Mouse (Mus musculus): ENCODE data around the gene Srsf2. TPM values are rescaled to one million over a fixed set of nuclear protein-coding genes. Genes with fewer than 3 reads are reported as not detected.

The Srsf2 gene
- polyA plus RNA-seq, 1 experiment from 2014 or later: 895 TPM

- Histone ChIP-seq H3K27me3 (ENCODE audit: low read depth, poor library complexity, severe bottlenecking) (no peaks in the 10 kb centered on the region), H3K4me1 (no peaks in the 10 kb centered on the region), H3K27ac (replicated peaks) (no peak overlapping the region), H3K36me3 (peaks cover 53% of the 10 kb centered on the region), H3K9me3 (replicated peaks) (no peaks in the 10 kb centered on the region), H3K4me3 (no peak overlapping the region)
- WGBS: 93% methylated on average over 20 of the region's 20 CpGs
- DNase-seq (ENCODE audit: low spot score): no peak
These were observed 21.1 kb upstream of the Srsf2 start for GRCm38 (mm10) chr11:116873987-116874386.

GRCm38 (mm10) chr11:116871538-116871937 lies 18.6 kb upstream of the Srsf2 start:
- Histone ChIP-seq H3K27ac (replicated peaks) (no peak overlapping the region), H3K4me1 (no peaks in the 10 kb centered on the region), H3K4me3 (no peak overlapping the region), H3K36me3 (peaks cover 64% of the 10 kb centered on the region), H3K9me3 (replicated peaks) (no peaks in the 10 kb centered on the region), H3K27me3 (ENCODE audit: low read depth, poor library complexity, severe bottlenecking) (no peaks in the 10 kb centered on the region)
- 91% methylated on average over 9 of the region's 9 CpGs for WGBS
- DNase-seq (ENCODE audit: low spot score): no peak

- Histone ChIP-seq H3K36me3 (peaks cover 76% of the 10 kb centered on the region), H3K4me3 (no peak overlapping the region), H3K27me3 (ENCODE audit: low read depth, poor library complexity, severe bottlenecking) (no peaks in the 10 kb centered on the region), H3K27ac (replicated peaks) (no peak overlapping the region), H3K9me3 (replicated peaks) (no peaks in the 10 kb centered on the region), H3K4me1 (no peaks in the 10 kb centered on the region)
- no peak for DNase-seq (ENCODE audit: low spot score)
- WGBS: 90% methylated on average over 4 of the region's 4 CpGs
These were observed 16.7 kb upstream of the Srsf2 start for GRCm38 (mm10) chr11:116869641-116870040.

GRCm38 (mm10) chr11:116869223-116869622 lies 16.3 kb upstream of the Srsf2 start:
- Histone ChIP-seq H3K27me3 (ENCODE audit: low read depth, poor library complexity, severe bottlenecking) (no peaks in the 10 kb centered on the region), H3K4me3 (no peak overlapping the region), H3K9me3 (replicated peaks) (no peaks in the 10 kb centered on the region), H3K27ac (replicated peaks) (no peak overlapping the region), H3K36me3 (peaks cover 76% of the 10 kb centered on the region), H3K4me1 (no peaks in the 10 kb centered on the region)
- no peak for DNase-seq (ENCODE audit: low spot score)
- WGBS: 89% methylated on average over 8 of the region's 8 CpGs

- Histone ChIP-seq H3K27me3 (ENCODE audit: low read depth, poor library complexity, severe bottlenecking) (no peaks in the 10 kb centered on the region), H3K4me3 (no peak overlapping the region), H3K27ac (replicated peaks) (no peak overlapping the region), H3K36me3 (peaks cover 76% of the 10 kb centered on the region), H3K4me1 (no peaks in the 10 kb centered on the region), H3K9me3 (replicated peaks) (no peaks in the 10 kb centered on the region)
- 78% methylated on average over 3 of the region's 3 CpGs for WGBS
- DNase-seq (ENCODE audit: low spot score): no peak
These were observed 15.2 kb upstream of the Srsf2 start for GRCm38 (mm10) chr11:116868129-116868528.

GRCm38 (mm10) chr11:116865945-116866585 lies 13.2 kb upstream of the Srsf2 start:
- no peaks in the 10 kb centered on the region for H3K4me1 ChIP-seq
- 84% methylated on average over 12 of the region's 12 CpGs for WGBS
- H3K27ac ChIP-seq (replicated peaks): no peak overlapping the region
- H3K27me3 ChIP-seq (ENCODE audit: low read depth, poor library complexity, severe bottlenecking): no peaks in the 10 kb centered on the region
- H3K4me3 ChIP-seq: no peak overlapping the region
- H3K36me3 ChIP-seq: peaks cover 74% of the 10 kb centered on the region
- H3K9me3 ChIP-seq (replicated peaks): no peaks in the 10 kb centered on the region
- no peak for DNase-seq (ENCODE audit: low spot score)

- DNase-seq (ENCODE audit: low spot score): no peak
- Histone ChIP-seq H3K4me1 (no peaks in the 10 kb centered on the region), H3K9me3 (replicated peaks) (no peaks in the 10 kb centered on the region), H3K4me3 (no peak overlapping the region), H3K27ac (replicated peaks) (no peak overlapping the region), H3K36me3 (peaks cover 81% of the 10 kb centered on the region), H3K27me3 (ENCODE audit: low read depth, poor library complexity, severe bottlenecking) (no peaks in the 10 kb centered on the region)
- WGBS: 89% methylated on average over 10 of the region's 10 CpGs
These were observed 11.6 kb upstream of the Srsf2 start for GRCm38 (mm10) chr11:116864444-116864843.

- H3K4me3 ChIP-seq: no peak overlapping the region
- H3K4me1 ChIP-seq: peaks cover 13% of the 10 kb centered on the region
- no peaks in the 10 kb centered on the region for H3K9me3 ChIP-seq (replicated peaks)
- peaks cover 37% of the 10 kb centered on the region for H3K36me3 ChIP-seq
- 86% methylated on average over 12 of the region's 12 CpGs for WGBS
- no peaks in the 10 kb centered on the region for H3K27me3 ChIP-seq (ENCODE audit: low read depth, poor library complexity, severe bottlenecking)
- H3K27ac ChIP-seq (replicated peaks): no peak overlapping the region
- DNase-seq (ENCODE audit: low spot score): no peak
These were observed 4.4 kb upstream of the Srsf2 start for GRCm38 (mm10) chr11:116857183-116857850.

- Histone ChIP-seq H3K36me3 (peaks cover 38% of the 10 kb centered on the region), H3K4me1 (peaks cover 25% of the 10 kb centered on the region), H3K9me3 (replicated peaks) (no peaks in the 10 kb centered on the region), H3K4me3 (peak overlapping the region; percentile 100), H3K27ac (replicated peaks) (peak overlapping the region; percentile 99; the same call in 1 of the 2 replicates), H3K27me3 (ENCODE audit: low read depth, poor library complexity, severe bottlenecking) (no peaks in the 10 kb centered on the region)
- DNase-seq (ENCODE audit: low spot score): no peak
- 43% methylated on average over 10 of the region's 10 CpGs for WGBS
These were observed 1.4 kb upstream of the Srsf2 start for GRCm38 (mm10) chr11:116854279-116854678.

- Histone ChIP-seq H3K4me1 (peaks cover 25% of the 10 kb centered on the region), H3K36me3 (peaks cover 43% of the 10 kb centered on the region), H3K9me3 (replicated peaks) (no peaks in the 10 kb centered on the region), H3K27ac (replicated peaks) (peak overlapping the region; percentile 99), H3K27me3 (ENCODE audit: low read depth, poor library complexity, severe bottlenecking) (no peaks in the 10 kb centered on the region), H3K4me3 (peak overlapping the region; percentile 100)
- under 1% methylated on average over 36 of the region's 36 CpGs for WGBS
- DNase-seq (ENCODE audit: low spot score): peak; percentile 96
These were observed 626 bp upstream of the Srsf2 start for GRCm38 (mm10) chr11:116853512-116853928.

- Histone ChIP-seq H3K36me3 (peaks cover 50% of the 10 kb centered on the region), H3K4me3 (peak within 1 kb of the TSS; percentile 100), H3K4me1 (peaks cover 25% of the 10 kb centered on the region), H3K27ac (replicated peaks) (peak within 1 kb of the TSS; percentile 99), H3K9me3 (replicated peaks) (no peaks in the 10 kb centered on the region), H3K27me3 (ENCODE audit: low read depth, poor library complexity, severe bottlenecking) (no peaks in the 10 kb centered on the region)
- under 1% methylated on average over 90 of the region's 91 CpGs for WGBS
- peak; percentile 75 for DNase-seq (ENCODE audit: low spot score)
These were observed 503 bp downstream of the Srsf2 start, which contains the start of gene Mfsd11 for GRCm38 (mm10) chr11:116852291-116852890. TSS of gene Mfsd11 (plus strand) at chr11:116852440.

GRCm38 (mm10) chr11:116851576-116852290 lies 1.2 kb downstream of the Srsf2 start:
- Histone ChIP-seq H3K4me3 (peak overlapping the region; percentile 100), H3K9me3 (replicated peaks) (no peaks in the 10 kb centered on the region), H3K27me3 (ENCODE audit: low read depth, poor library complexity, severe bottlenecking) (no peaks in the 10 kb centered on the region), H3K4me1 (peaks cover 25% of the 10 kb centered on the region), H3K36me3 (peaks cover 56% of the 10 kb centered on the region), H3K27ac (replicated peaks) (peak overlapping the region; percentile 99)
- WGBS: under 1% methylated on average over 27 of the region's 29 CpGs
- DNase-seq (ENCODE audit: low spot score): no peak

All from midbrain, embryonic 10.5 days (tissue).